Mouse (Mus musculus): Measurements from ENCODE around the gene Arhgap24. TPM values are rescaled to one million over a fixed set of nuclear protein-coding genes. Genes with fewer than 3 reads are reported as not detected.

Gene Arhgap24
- polyA plus RNA-seq, 1 experiment from 2014 or later: 15.0 TPM

DNA sequence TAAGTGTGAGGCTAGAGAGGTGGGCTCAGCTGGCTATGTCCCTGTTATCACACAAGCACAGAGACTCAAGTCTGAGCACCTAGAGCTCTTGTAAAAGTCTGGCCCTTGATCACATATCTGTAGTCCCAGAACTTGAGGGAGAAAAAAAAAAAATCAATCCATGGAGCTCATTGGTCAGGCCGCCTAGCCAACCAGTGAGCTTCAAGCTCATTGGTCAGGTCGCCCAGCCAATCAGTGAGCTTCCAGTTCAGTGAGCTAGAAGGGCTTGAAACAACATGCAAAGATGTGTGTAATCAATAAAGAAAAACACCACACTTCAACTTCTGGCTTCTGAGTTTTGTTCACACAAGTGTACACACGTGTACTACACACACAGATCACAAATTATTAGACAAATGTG is 242.4 kb downstream of the Arhgap24 start:
- H3K9me3 ChIP-seq (ENCODE audit: control insufficient read depth, low read length): no peaks in the 10 kb centered on the region
- H3K27ac ChIP-seq (ENCODE audit: low read depth, low read length): no peak overlapping the region
- no peak overlapping the region for H3K9ac ChIP-seq (ENCODE audit: low read depth, low read length)
- WGBS: 98% methylated on average over 3 of the region's 3 CpGs
- H3K4me3 ChIP-seq (ENCODE audit: low read length): no peak overlapping the region
- H3K36me3 ChIP-seq (ENCODE audit: control insufficient read depth, insufficient read depth, low read length): no peaks in the 10 kb centered on the region
- no peaks in the 10 kb centered on the region for H3K27me3 ChIP-seq (replicated peaks; ENCODE audit: control insufficient read depth, insufficient read depth, low read length)
- no peak overlapping the region for H3K4me2 ChIP-seq (ENCODE audit: low read length)
- no peak for ATAC-seq
- peaks cover 3% of the 10 kb centered on the region for H3K4me1 ChIP-seq (ENCODE audit: control insufficient read depth, insufficient read depth, low read depth, low read length)

DNA sequence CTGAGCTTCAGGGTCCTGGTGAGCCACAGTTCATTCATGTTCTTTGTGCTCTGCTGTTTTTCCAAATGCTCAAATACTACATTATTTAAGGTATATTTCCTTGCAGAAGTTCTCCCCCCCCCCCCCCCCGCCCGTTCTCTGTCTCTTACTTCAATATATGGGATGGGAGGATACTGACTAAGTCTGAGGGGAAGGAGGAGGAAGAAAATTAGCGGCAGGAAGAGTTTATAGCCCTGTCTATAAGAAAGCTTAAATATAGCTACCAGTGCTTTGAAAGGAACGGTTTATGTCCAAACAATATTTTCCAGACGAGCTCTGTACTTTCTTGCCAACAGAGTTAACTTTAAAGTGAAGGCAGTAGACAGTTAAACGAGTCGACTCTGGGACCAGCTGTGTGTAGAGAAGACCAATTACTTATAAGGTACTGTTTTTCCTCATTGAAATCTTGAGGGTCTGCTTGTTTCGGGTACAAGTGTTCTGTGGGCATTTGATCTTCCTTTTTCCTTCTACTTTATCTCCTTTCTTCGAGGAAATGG is 243.7 kb downstream of the Arhgap24 start:
- H3K27me3 ChIP-seq (replicated peaks; ENCODE audit: control insufficient read depth, insufficient read depth, low read length): no peaks in the 10 kb centered on the region
- H3K27ac ChIP-seq (ENCODE audit: low read depth, low read length): no peak overlapping the region
- H3K36me3 ChIP-seq (ENCODE audit: control insufficient read depth, insufficient read depth, low read length): no peaks in the 10 kb centered on the region
- no peaks in the 10 kb centered on the region for H3K9me3 ChIP-seq (ENCODE audit: control insufficient read depth, low read length)
- 51% methylated on average over 9 of the region's 9 CpGs for WGBS
- no peak for ATAC-seq
- H3K4me2 ChIP-seq (ENCODE audit: low read length): no peak overlapping the region
- peaks cover under 1% of the 10 kb centered on the region for H3K4me1 ChIP-seq (ENCODE audit: control insufficient read depth, insufficient read depth, low read depth, low read length)
- no peak overlapping the region for H3K9ac ChIP-seq (ENCODE audit: low read depth, low read length)
- H3K4me3 ChIP-seq (ENCODE audit: low read length): no peak overlapping the region

- ATAC-seq: no peak
- H3K4me2 ChIP-seq (ENCODE audit: low read length): no peak overlapping the region
- 78% methylated on average over 6 of the region's 6 CpGs for WGBS
Measured at GRCm38 (mm10) chr5:102725365-102725764, 244.2 kb downstream of the Arhgap24 start.

DNA sequence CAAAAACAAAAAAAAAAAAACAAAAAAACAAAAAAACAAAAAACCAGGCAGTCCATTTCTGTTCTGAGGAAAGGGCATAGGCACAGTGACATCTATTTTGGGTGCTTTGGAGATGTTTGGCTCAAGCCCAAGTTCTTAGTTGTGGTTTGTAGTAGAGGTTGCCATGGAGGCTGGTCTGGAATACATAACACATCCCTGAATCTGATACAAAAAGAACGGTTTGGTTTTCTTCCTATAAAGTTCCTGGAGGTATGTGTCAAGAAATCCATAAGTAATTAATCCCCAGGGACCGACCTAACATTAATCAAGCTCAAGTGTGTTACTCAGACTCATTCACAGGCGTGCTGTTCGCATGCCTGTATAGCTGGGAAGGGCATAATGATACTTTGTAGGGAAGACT is 245.8 kb downstream of the Arhgap24 start:
- Histone ChIP-seq H3K36me3 (ENCODE audit: control insufficient read depth, insufficient read depth, low read length) (no peaks in the 10 kb centered on the region), H3K4me2 (ENCODE audit: low read length) (no peak overlapping the region), H3K9me3 (ENCODE audit: control insufficient read depth, low read length) (no peaks in the 10 kb centered on the region), H3K27me3 (replicated peaks; ENCODE audit: control insufficient read depth, insufficient read depth, low read length) (no peaks in the 10 kb centered on the region), H3K4me1 (ENCODE audit: control insufficient read depth, insufficient read depth, low read depth, low read length) (no peaks in the 10 kb centered on the region), H3K27ac (ENCODE audit: low read depth, low read length) (no peak overlapping the region), H3K4me3 (ENCODE audit: low read length) (no peak overlapping the region), H3K9ac (ENCODE audit: low read depth, low read length) (no peak overlapping the region)
- WGBS: 36% methylated on average over 4 of the region's 4 CpGs
- no peak for ATAC-seq

More at GRCm38 (mm10) chr5:102725365-102725764, 244.2 kb downstream of the Arhgap24 start:
- Histone ChIP-seq H3K36me3 (ENCODE audit: control insufficient read depth, insufficient read depth, low read length) (no peaks in the 10 kb centered on the region), H3K9ac (ENCODE audit: low read depth, low read length) (no peak overlapping the region), H3K27me3 (replicated peaks; ENCODE audit: control insufficient read depth, insufficient read depth, low read length) (no peaks in the 10 kb centered on the region), H3K9me3 (ENCODE audit: control insufficient read depth, low read length) (no peaks in the 10 kb centered on the region), H3K4me3 (ENCODE audit: low read length) (no peak overlapping the region), H3K4me1 (ENCODE audit: control insufficient read depth, insufficient read depth, low read depth, low read length) (no peaks in the 10 kb centered on the region), H3K27ac (ENCODE audit: low read depth, low read length) (no peak overlapping the region)

- H3K27ac ChIP-seq (ENCODE audit: low read depth, low read length): no peak overlapping the region
- no peaks in the 10 kb centered on the region for H3K36me3 ChIP-seq (ENCODE audit: control insufficient read depth, insufficient read depth, low read length)
- H3K4me3 ChIP-seq (ENCODE audit: low read length): no peak overlapping the region
- ATAC-seq: no peak
- no peaks in the 10 kb centered on the region for H3K27me3 ChIP-seq (replicated peaks; ENCODE audit: control insufficient read depth, insufficient read depth, low read length)
- H3K9ac ChIP-seq (ENCODE audit: low read depth, low read length): no peak overlapping the region
- no peaks in the 10 kb centered on the region for H3K9me3 ChIP-seq (ENCODE audit: control insufficient read depth, low read length)
- H3K4me2 ChIP-seq (ENCODE audit: low read length): no peak overlapping the region
- H3K4me1 ChIP-seq (ENCODE audit: control insufficient read depth, insufficient read depth, low read depth, low read length): no peaks in the 10 kb centered on the region
Measured at GRCm38 (mm10) chr5:102728531-102728930, 247.3 kb downstream of the Arhgap24 start.

DNA sequence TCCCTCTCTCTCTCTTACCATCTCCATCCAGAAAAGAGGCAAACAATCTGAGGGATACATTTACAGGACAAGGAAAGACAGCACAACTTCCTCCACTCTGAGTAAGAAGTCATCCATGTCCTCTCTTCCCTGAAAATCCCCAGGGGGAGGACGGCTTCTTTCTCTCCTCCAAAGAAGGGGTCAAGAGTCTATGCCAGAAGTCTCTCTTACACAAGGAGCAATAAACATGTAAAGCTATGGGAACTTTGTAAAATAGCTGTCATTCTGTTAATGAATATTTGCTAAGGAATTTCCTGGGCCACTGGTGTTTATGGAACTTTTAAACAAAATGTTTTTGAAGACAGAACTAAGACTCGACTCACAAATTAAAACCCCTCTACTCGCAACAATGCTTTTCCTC is 248.3 kb downstream of the Arhgap24 start:
- no peak overlapping the region for H3K27ac ChIP-seq (ENCODE audit: low read depth, low read length)
- no peak overlapping the region for H3K9ac ChIP-seq (ENCODE audit: low read depth, low read length)
- no peaks in the 10 kb centered on the region for H3K27me3 ChIP-seq (replicated peaks; ENCODE audit: control insufficient read depth, insufficient read depth, low read length)
- H3K4me2 ChIP-seq (ENCODE audit: low read length): no peak overlapping the region
- 70% methylated on average over 3 of the region's 3 CpGs for WGBS
- no peaks in the 10 kb centered on the region for H3K4me1 ChIP-seq (ENCODE audit: control insufficient read depth, insufficient read depth, low read depth, low read length)
- H3K9me3 ChIP-seq (ENCODE audit: control insufficient read depth, low read length): no peaks in the 10 kb centered on the region
- no peaks in the 10 kb centered on the region for H3K36me3 ChIP-seq (ENCODE audit: control insufficient read depth, insufficient read depth, low read length)
- no peak for ATAC-seq
- no peak overlapping the region for H3K4me3 ChIP-seq (ENCODE audit: low read length)

GRCm38 (mm10) chr5:102736131-102736530 is 254.9 kb downstream of the Arhgap24 start:
- Histone ChIP-seq H3K36me3 (ENCODE audit: control insufficient read depth, insufficient read depth, low read length) (no peaks in the 10 kb centered on the region), H3K27ac (ENCODE audit: low read depth, low read length) (no peak overlapping the region), H3K4me1 (ENCODE audit: control insufficient read depth, insufficient read depth, low read depth, low read length) (no peaks in the 10 kb centered on the region), H3K9me3 (ENCODE audit: control insufficient read depth, low read length) (no peaks in the 10 kb centered on the region), H3K4me3 (ENCODE audit: low read length) (no peak overlapping the region), H3K9ac (ENCODE audit: low read depth, low read length) (no peak overlapping the region), H3K4me2 (ENCODE audit: low read length) (no peak overlapping the region), H3K27me3 (replicated peaks; ENCODE audit: control insufficient read depth, insufficient read depth, low read length) (no peaks in the 10 kb centered on the region)
- ATAC-seq: no peak
- WGBS: 89% methylated on average over 5 of the region's 5 CpGs

DNA sequence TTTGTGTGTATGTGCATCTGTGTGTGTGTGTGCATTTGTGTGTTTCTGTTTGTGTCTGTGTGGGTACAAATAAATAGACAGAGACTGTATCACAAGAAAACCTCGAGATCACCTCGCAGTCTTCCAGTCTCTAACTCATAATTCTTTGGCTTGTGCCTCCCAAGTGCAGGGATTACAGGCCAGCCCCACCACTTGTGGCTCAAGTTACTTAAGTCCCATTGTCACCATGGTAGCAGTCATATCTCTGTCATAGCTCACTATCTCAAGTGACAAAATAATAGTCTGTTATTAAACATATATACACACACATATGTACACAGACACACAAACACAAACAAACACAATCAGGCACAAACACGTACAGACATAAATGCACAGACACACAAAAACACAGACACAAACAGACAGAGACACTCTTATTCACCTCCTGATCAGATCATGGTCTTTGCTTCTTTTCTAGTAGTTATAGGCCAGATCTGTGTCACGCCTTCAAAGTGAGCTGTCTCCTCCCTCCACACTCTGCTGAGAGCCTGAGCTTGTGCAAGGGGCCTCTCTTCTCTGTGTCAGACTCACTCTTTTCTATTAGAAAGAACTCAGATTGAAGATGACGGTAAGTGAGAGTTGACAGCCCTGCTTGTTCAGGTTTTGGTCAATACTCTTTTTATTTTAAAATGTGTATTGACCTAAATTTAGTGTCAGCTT is 261.5 kb downstream of the Arhgap24 start:
- WGBS: 83% methylated on average over 5 of the region's 5 CpGs
- no peaks in the 10 kb centered on the region for H3K9me3 ChIP-seq (ENCODE audit: control insufficient read depth, low read length)
- no peaks in the 10 kb centered on the region for H3K27me3 ChIP-seq (replicated peaks; ENCODE audit: control insufficient read depth, insufficient read depth, low read length)
- no peak overlapping the region for H3K4me2 ChIP-seq (ENCODE audit: low read length)
- H3K9ac ChIP-seq (ENCODE audit: low read depth, low read length): no peak overlapping the region
- no peak overlapping the region for H3K4me3 ChIP-seq (ENCODE audit: low read length)
- no peaks in the 10 kb centered on the region for H3K36me3 ChIP-seq (ENCODE audit: control insufficient read depth, insufficient read depth, low read length)
- no peaks in the 10 kb centered on the region for H3K4me1 ChIP-seq (ENCODE audit: control insufficient read depth, insufficient read depth, low read depth, low read length)
- H3K27ac ChIP-seq (ENCODE audit: low read depth, low read length): no peak overlapping the region
- no peak for ATAC-seq

GRCm38 (mm10) chr5:102743436-102743835 is 262.2 kb downstream of the Arhgap24 start:
- ATAC-seq: no peak
- no peak overlapping the region for H3K9ac ChIP-seq (ENCODE audit: low read depth, low read length)
- no peaks in the 10 kb centered on the region for H3K27me3 ChIP-seq (replicated peaks; ENCODE audit: control insufficient read depth, insufficient read depth, low read length)
- H3K4me3 ChIP-seq (ENCODE audit: low read length): no peak overlapping the region
- WGBS: 84% methylated on average over 3 of the region's 3 CpGs
- no peak overlapping the region for H3K4me2 ChIP-seq (ENCODE audit: low read length)
- no peaks in the 10 kb centered on the region for H3K36me3 ChIP-seq (ENCODE audit: control insufficient read depth, insufficient read depth, low read length)
- H3K9me3 ChIP-seq (ENCODE audit: control insufficient read depth, low read length): no peaks in the 10 kb centered on the region
- no peak overlapping the region for H3K27ac ChIP-seq (ENCODE audit: low read depth, low read length)
- no peaks in the 10 kb centered on the region for H3K4me1 ChIP-seq (ENCODE audit: control insufficient read depth, insufficient read depth, low read depth, low read length)
